Mouse (Mus musculus) layer of hippocampus, adult 18-20 months (tissue): ENCODE data around the gene Zfp511. TPM values are rescaled to one million over a fixed set of nuclear protein-coding genes. Genes with fewer than 3 reads are reported as not detected.

Experiments
- DNase-seq, 2 experiments: peaks; one replicate each; pipeline ENCODE4 v3.0.0; 2022; ENCODE audit warnings: low spot score in 2 of 2
- total RNA-seq, 2 experiments: library from RNA; stranded (reverse); gene quantifications; 2 replicates each; pipeline ENCODE4 v1.2.3; 2021

Zfp511 gene
- total RNA-seq, 2 experiments from 2014 or later = 23.8 to 24.2 TPM

- no peak for DNase-seq
Observed at GRCm38 (mm10) chr7:140047811-140048311, 11.7 kb downstream of the Zfp511 start.

GRCm38 (mm10) chr7:140048361-140049114 lies 12.3 kb downstream of the Zfp511 start, which contains the start of gene Msx3:
TSS of gene Msx3 (minus strand) at chr7:140049089.
- DNase-seq = no peak

GRCm38 (mm10) chr7:140049115-140049689 lies 13.0 kb downstream of the Zfp511 start:
- DNase-seq = no peak

- peak; percentile 36 to 77 for DNase-seq
Observed at GRCm38 (mm10) chr7:140054124-140054523, 17.9 kb downstream of the Zfp511 start.

GRCm38 (mm10) chr7:140057413-140058407 lies 21.5 kb downstream of the Zfp511 start:
- no peak for DNase-seq

GRCm38 (mm10) chr7:140058528-140058927 lies 22.3 kb downstream of the Zfp511 start:
- no peak for DNase-seq

- DNase-seq = no peak
Observed at GRCm38 (mm10) chr7:140059601-140060000, 23.4 kb downstream of the Zfp511 start.

GRCm38 (mm10) chr7:140060936-140061831 lies 25.0 kb downstream of the Zfp511 start:
- no peak for DNase-seq

GRCm38 (mm10) chr7:140061832-140062130 lies 25.6 kb downstream of the Zfp511 start:
- DNase-seq = no peak

- peak in 1 of 2 experiments; percentile 34 for DNase-seq
Observed at GRCm38 (mm10) chr7:140062307-140062706, 26.1 kb downstream of the Zfp511 start.

- DNase-seq = peak in 1 of 2 experiments; percentile 85
Observed at GRCm38 (mm10) chr7:140063092-140063491, 26.9 kb downstream of the Zfp511 start.

- no peak for DNase-seq
Observed at GRCm38 (mm10) chr7:140067397-140067796, 31.2 kb downstream of the Zfp511 start.

- no peak for DNase-seq
Observed at GRCm38 (mm10) chr7:140070042-140070711, 34.0 kb downstream of the Zfp511 start.

- no peak for DNase-seq
Observed at GRCm38 (mm10) chr7:140077698-140078097, 41.5 kb downstream of the Zfp511 start.

- peak; percentile 64 to 79 for DNase-seq
Observed at GRCm38 (mm10) chr7:140078711-140079110, 42.5 kb downstream of the Zfp511 start.

- DNase-seq = peak; percentile 92 to 95
Observed at GRCm38 (mm10) chr7:140080503-140081156, 44.4 kb downstream of the Zfp511 start.

GRCm38 (mm10) chr7:140081408-140082241 lies 45.4 kb downstream of the Zfp511 start:
- DNase-seq = peak; percentile 39 to 61

GRCm38 (mm10) chr7:140082242-140082678 lies 46.1 kb downstream of the Zfp511 start, which contains the start of gene Caly:
TSS of gene Caly (minus strand) at chr7:140082548.
- DNase-seq = peak; percentile 91 to 94
